ENCODE assay signal across 10 mouse cellular contexts in the genomic region with DNA sequence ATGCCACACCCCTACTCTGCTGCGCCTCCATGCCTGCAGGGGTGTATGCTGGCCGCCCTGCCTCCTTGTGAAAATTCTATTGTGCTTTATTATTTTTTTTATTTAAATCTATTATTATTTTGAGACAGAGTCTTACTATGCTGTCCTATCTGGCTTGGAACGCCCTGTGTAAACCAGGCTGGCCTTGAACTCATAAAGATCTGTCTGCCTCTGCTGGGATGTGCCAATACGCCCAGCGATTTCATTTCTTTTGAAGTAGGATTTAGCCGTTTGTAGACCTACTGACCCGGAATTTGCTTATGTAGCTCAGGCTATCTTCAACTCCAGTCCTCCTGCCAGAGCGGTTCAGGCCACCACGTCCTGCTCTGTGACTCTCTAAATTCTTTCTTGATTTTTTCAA. TPM values are rescaled to one million over a fixed set of nuclear protein-coding genes. Genes with fewer than 3 reads are reported as not detected.
DNase-seq lines count a peak whose midpoint lies in the region; ATAC-seq and TF ChIP-seq lines count a peak whose summit lies in the region.
"Had no signal": no experiment of that assay in that cellular context is flagged by ENCODE, and none has a peak within 500 bp of the region (broad histone marks: within the 10 kb centered on the region; RNA-seq: fewer than 3 reads in every experiment).

No protein-coding gene starts in this region.

- TF ChIP-seq POLR2A in heart, adult 2 months (IDR thresholded peaks at IDR 0.05; ENCODE audit: insufficient read depth, low read depth, low read length) = no peak

- H3K27me3 ChIP-seq in heart, embryonic 15.5 days = peaks cover 29% of the 10 kb centered on the region
- no peaks in the 10 kb centered on the region for H3K27me3 ChIP-seq in heart, adult 2 months (ENCODE audit: control insufficient read depth, insufficient read depth, low read length)
- peaks cover 41% of the 10 kb centered on the region for H3K27me3 ChIP-seq in midbrain, embryonic 13.5 days
- H3K27me3 ChIP-seq in midbrain, embryonic 11.5 days (ENCODE audit: control insufficient read depth, insufficient read depth, low read length) = peaks cover 18% of the 10 kb centered on the region
- no peaks in the 10 kb centered on the region for H3K27me3 ChIP-seq in intestine, embryonic 15.5 days (replicated peaks)
- H3K27me3 ChIP-seq in stomach, postnatal 0 days (ENCODE audit: control insufficient read depth, insufficient read depth, low read length) = no peaks in the 10 kb centered on the region

- WGBS in heart, embryonic 15.5 days = 74% methylated on average over 9 of the region's 9 CpGs
- 87% methylated on average over 9 of the region's 9 CpGs for WGBS in heart, adult 2 months
- 62% methylated on average over 9 of the region's 9 CpGs for WGBS in midbrain, embryonic 13.5 days
- WGBS in midbrain, embryonic 11.5 days = 69% methylated on average over 9 of the region's 9 CpGs
- WGBS in intestine, embryonic 15.5 days = 68% methylated on average over 9 of the region's 9 CpGs
- WGBS in stomach, postnatal 0 days = 61% methylated on average over 9 of the region's 9 CpGs

- H3K36me3 ChIP-seq in heart, embryonic 15.5 days = no peaks in the 10 kb centered on the region
- H3K36me3 ChIP-seq in heart, adult 2 months (ENCODE audit: control insufficient read depth, insufficient read depth, low read length) = no peaks in the 10 kb centered on the region
- H3K36me3 ChIP-seq in midbrain, embryonic 13.5 days = no peaks in the 10 kb centered on the region
- no peaks in the 10 kb centered on the region for H3K36me3 ChIP-seq in midbrain, embryonic 11.5 days (ENCODE audit: control insufficient read depth, insufficient read depth, low read length)
- no peaks in the 10 kb centered on the region for H3K36me3 ChIP-seq in intestine, embryonic 15.5 days
- H3K36me3 ChIP-seq in stomach, postnatal 0 days (ENCODE audit: control insufficient read depth, insufficient read depth, low read length) = no peaks in the 10 kb centered on the region

- intact Hi-C loops in heart, adult 2 months (cut with DNase I) = no loop called here

- H3K4me3 ChIP-seq in heart, embryonic 15.5 days = no peak overlapping the region
- H3K4me3 ChIP-seq in heart, adult 2 months = no peak overlapping the region
- H3K4me3 ChIP-seq in midbrain, embryonic 13.5 days (replicated peaks) = 0 out of 2 replicates have a peak overlapping the region, but pooled peaks have one; percentile 60
- H3K4me3 ChIP-seq in midbrain, embryonic 11.5 days (ENCODE audit: low read depth, low read length) = no peak overlapping the region
- H3K4me3 ChIP-seq in intestine, embryonic 15.5 days (replicated peaks) = 0 out of 2 replicates have a peak overlapping the region, but pooled peaks have one; percentile 67
- H3K4me3 ChIP-seq in stomach, postnatal 0 days (ENCODE audit: low read depth, low read length) = no peak overlapping the region

- no peak for DNase-seq in heart, adult 2 months
- no peak for DNase-seq in midbrain, embryonic 11.5 days (ENCODE audit: low spot score, missing footprints)
- peak; percentile 53 for DNase-seq in stomach, postnatal 0 days (ENCODE audit: low spot score)
- no peak for DNase-seq in cerebellum, postnatal 25 days
- no peak for DNase-seq in adrenal gland, adult 18-20 months (ENCODE audit: low spot score in 2 of 2)
- DNase-seq: right cerebral cortex, adult 18-20 months; thymus, adult 18-20 months had no signal

- H3K4me1 ChIP-seq in heart, embryonic 15.5 days (replicated peaks) = peaks cover 14% of the 10 kb centered on the region
- H3K4me1 ChIP-seq in heart, adult 2 months (ENCODE audit: control insufficient read depth, insufficient read depth, low read length) = peaks cover 10% of the 10 kb centered on the region
- peaks cover 16% of the 10 kb centered on the region for H3K4me1 ChIP-seq in midbrain, embryonic 13.5 days (replicated peaks)
- peaks cover 9% of the 10 kb centered on the region for H3K4me1 ChIP-seq in midbrain, embryonic 11.5 days (ENCODE audit: control insufficient read depth, insufficient read depth, low read length)
- H3K4me1 ChIP-seq in intestine, embryonic 15.5 days (replicated peaks) = peaks cover 8% of the 10 kb centered on the region
- peaks cover 4% of the 10 kb centered on the region; the same call in 1 of the 2 replicates for H3K4me1 ChIP-seq in stomach, postnatal 0 days (replicated peaks; ENCODE audit: control insufficient read depth, insufficient read depth)

- H3K4me2 ChIP-seq in heart, embryonic 15.5 days = peak overlapping the region; percentile 95; the same call in 1 of the 2 replicates
- H3K4me2 ChIP-seq in midbrain, embryonic 13.5 days (replicated peaks) = peak overlapping the region; percentile 94
- no peak overlapping the region for H3K4me2 ChIP-seq in midbrain, embryonic 11.5 days
- H3K4me2 ChIP-seq in intestine, embryonic 15.5 days (replicated peaks) = peak overlapping the region; percentile 92
- H3K4me2 ChIP-seq in stomach, postnatal 0 days (replicated peaks; ENCODE audit: low read depth) = no peak overlapping the region

- H3K9ac ChIP-seq in heart, embryonic 15.5 days = no peak overlapping the region
- no peak overlapping the region for H3K9ac ChIP-seq in heart, adult 2 months (ENCODE audit: low read depth, low read length)
- H3K9ac ChIP-seq in midbrain, embryonic 13.5 days (replicated peaks) = no peak overlapping the region
- H3K9ac ChIP-seq in midbrain, embryonic 11.5 days (ENCODE audit: low read length) = no peak overlapping the region
- H3K9ac ChIP-seq in intestine, embryonic 15.5 days = no peak overlapping the region
- H3K9ac ChIP-seq in stomach, postnatal 0 days (ENCODE audit: low read length) = no peak overlapping the region

- TF ChIP-seq CTCF in heart, adult 2 months (IDR thresholded peaks at IDR 0.05) = no peak
- no peak for TF ChIP-seq CTCF in stomach, postnatal 0 days (IDR thresholded peaks at IDR 0.05; ENCODE audit: low read depth)

- ATAC-seq in heart, embryonic 15.5 days (replicated peaks; ENCODE audit: insufficient number of reproducible peaks, insufficient read depth, low FRiP score, low read depth) = no peak
- no peak for ATAC-seq in midbrain, embryonic 13.5 days
- no peak for ATAC-seq in midbrain, embryonic 11.5 days (ENCODE audit: low FRiP score)
- ATAC-seq in intestine, embryonic 15.5 days = no peak
- no peak for ATAC-seq in stomach, postnatal 0 days (ENCODE audit: low FRiP score, low TSS enrichment)

- H3K27ac ChIP-seq in heart, embryonic 15.5 days = no peak overlapping the region
- no peak overlapping the region for H3K27ac ChIP-seq in heart, adult 2 months
- no peak overlapping the region for H3K27ac ChIP-seq in midbrain, embryonic 13.5 days
- H3K27ac ChIP-seq in midbrain, embryonic 11.5 days (ENCODE audit: low read depth, low read length) = no peak overlapping the region
- no peak overlapping the region for H3K27ac ChIP-seq in intestine, embryonic 15.5 days
- H3K27ac ChIP-seq in stomach, postnatal 0 days (replicated peaks) = no peak overlapping the region

- TF ChIP-seq EP300 in heart, adult 2 months (IDR thresholded peaks at IDR 0.05; ENCODE audit: insufficient read depth, low read depth, low read length) = no peak
- no peak for TF ChIP-seq EP300 in stomach, postnatal 0 days (optimal IDR thresholded peaks at IDR 0.05)

- no peaks in the 10 kb centered on the region for H3K79me2 ChIP-seq in heart, adult 2 months (replicated peaks; ENCODE audit: control insufficient read depth, insufficient read depth, low read length)

- no peaks in the 10 kb centered on the region for H3K9me3 ChIP-seq in heart, embryonic 15.5 days (replicated peaks)
- H3K9me3 ChIP-seq in midbrain, embryonic 13.5 days = no peaks in the 10 kb centered on the region
- no peaks in the 10 kb centered on the region for H3K9me3 ChIP-seq in midbrain, embryonic 11.5 days (ENCODE audit: control insufficient read depth, low read length)
- H3K9me3 ChIP-seq in intestine, embryonic 15.5 days = no peaks in the 10 kb centered on the region
- no peaks in the 10 kb centered on the region for H3K9me3 ChIP-seq in stomach, postnatal 0 days (ENCODE audit: control insufficient read depth, low read length)

RNA-seq across cellular contexts. Expression of a gene that starts 0.8 kb away (rescaled TPM):
- 91.7 and 118 TPM in 2 replicates for polyA plus RNA-seq in heart, embryonic 15.5 days (2015; fragmentation: Nextera tagmentation; extraction: Ambion mirVana)
- total RNA-seq in heart, adult 2 months (2021) = 10 to 100 TPM; 51.6 to 67.2 TPM
- 97.7 and 108 TPM in 2 replicates for polyA plus RNA-seq in heart, adult 2 months (2012; rRNA removed)
- polyA plus RNA-seq in midbrain, embryonic 13.5 days (2015; fragmentation: Nextera tagmentation; extraction: Ambion mirVana) = 33.0 and 36.0 TPM in 2 replicates
- 34.7 and 40.9 TPM in 2 replicates for polyA plus RNA-seq in midbrain, embryonic 11.5 days (2014; fragmentation: Nextera tagmentation; extraction: Ambion mirVana)
- 160 and 171 TPM in 2 replicates for polyA plus RNA-seq in intestine, embryonic 15.5 days (2015; fragmentation: Nextera tagmentation; extraction: Ambion mirVana)
- 487 and 500 TPM in 2 replicates for polyA plus RNA-seq in stomach, postnatal 0 days (2015; fragmentation: Nextera tagmentation; extraction: Ambion mirVana)
- 100 to 1,000 TPM in 1 of 2 experiments, 10 to 100 TPM in 1; 90.1 to 131 TPM for total RNA-seq in adrenal gland, adult 18-20 months (2021)

RNA-seq across cellular contexts. Expression of a gene that starts 51.2 kb away (rescaled TPM):
- polyA plus RNA-seq in heart, embryonic 15.5 days (2015; fragmentation: Nextera tagmentation; extraction: Ambion mirVana) = 21.9 and 24.5 TPM in 2 replicates
- total RNA-seq in heart, adult 2 months (2021) = 10 to 100 TPM; 95.9 to 99.8 TPM
- 95.8 and 116 TPM in 2 replicates for polyA plus RNA-seq in heart, adult 2 months (2012; rRNA removed)
- polyA plus RNA-seq in midbrain, embryonic 13.5 days (2015; fragmentation: Nextera tagmentation; extraction: Ambion mirVana) = 6.2 and 8.4 TPM in 2 replicates
- polyA plus RNA-seq in midbrain, embryonic 11.5 days (2014; fragmentation: Nextera tagmentation; extraction: Ambion mirVana) = 13.9 and 15.8 TPM in 2 replicates
- polyA plus RNA-seq in intestine, embryonic 15.5 days (2015; fragmentation: Nextera tagmentation; extraction: Ambion mirVana) = 12.0 and 12.7 TPM in 2 replicates
- polyA plus RNA-seq in stomach, postnatal 0 days (2015; fragmentation: Nextera tagmentation; extraction: Ambion mirVana) = 7.8 and 9.5 TPM in 2 replicates
- total RNA-seq in adrenal gland, adult 18-20 months (2021) = 1 to 10 TPM; 5.7 to 8.0 TPM

Comparison
In these comparisons a context has a peak if more than half of its experiments do, and no peak if none do; other contexts are left out.
1. H3K4me2 ChIP-seq: peak in heart, embryonic 15.5 days (single experiment), midbrain, embryonic 13.5 days (single experiment) and intestine, embryonic 15.5 days (single experiment); none in midbrain, embryonic 11.5 days (single experiment) and stomach, postnatal 0 days (single experiment).
2. H3K4me3 ChIP-seq: peak in midbrain, embryonic 13.5 days (single experiment) and intestine, embryonic 15.5 days (single experiment); none in heart, embryonic 15.5 days (single experiment), heart, adult 2 months (single experiment), midbrain, embryonic 11.5 days (single experiment) and stomach, postnatal 0 days (single experiment).